Mouse (Mus musculus) urinary bladder, adult 2 months (tissue): ENCODE data around the gene Ski. TPM values are rescaled to one million over a fixed set of nuclear protein-coding genes. Genes with fewer than 3 reads are reported as not detected.
A peak's percentile ranks its signal among the peaks of the same experiment; 100 is the strongest.

Source experiments
- DNase-seq: peaks from one replicate; pipeline ENCODE4 v3.0.0; 2022; ENCODE audit warnings: low spot score
- polyA plus RNA-seq: library from polyadenylated mRNA; depleted of rRNA; stranded (reverse); fragments of >200 nt; gene quantifications from 2 replicates; pipeline ENCODE4 v1.2.3, GENCODE M21; 2012

Gene Ski
- polyA plus RNA-seq, 1 experiment, result 43.6 TPM

- DNase-seq, result peak; percentile 23
These were observed 12.2 kb upstream of the Ski start for GRCm38 (mm10) chr4:155234371-155235310.

DNA sequence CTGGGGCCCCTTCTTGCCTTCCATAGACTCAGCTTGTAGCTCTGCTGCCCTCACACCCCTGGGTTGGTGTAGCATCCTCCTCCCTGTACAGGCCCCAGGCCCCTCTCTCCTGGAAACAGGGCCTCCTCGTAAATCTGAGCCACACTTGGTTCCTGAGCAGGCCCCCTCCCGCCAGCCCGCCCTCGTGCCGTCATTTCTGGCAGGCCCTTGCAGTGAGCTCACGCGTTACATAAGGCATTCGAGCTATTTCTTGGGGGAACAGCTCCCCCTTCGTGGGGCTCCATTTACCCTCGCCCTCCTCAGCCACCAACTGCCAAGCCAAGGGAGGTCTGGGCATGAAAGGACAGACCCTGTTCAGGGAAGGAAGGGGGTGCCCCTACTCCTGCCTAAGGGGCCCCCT is 11.5 kb upstream of the Ski start:
- DNase-seq, result no peak

GRCm38 (mm10) chr4:155228461-155228860 is 6.1 kb upstream of the Ski start:
- DNase-seq, result no peak

DNA sequence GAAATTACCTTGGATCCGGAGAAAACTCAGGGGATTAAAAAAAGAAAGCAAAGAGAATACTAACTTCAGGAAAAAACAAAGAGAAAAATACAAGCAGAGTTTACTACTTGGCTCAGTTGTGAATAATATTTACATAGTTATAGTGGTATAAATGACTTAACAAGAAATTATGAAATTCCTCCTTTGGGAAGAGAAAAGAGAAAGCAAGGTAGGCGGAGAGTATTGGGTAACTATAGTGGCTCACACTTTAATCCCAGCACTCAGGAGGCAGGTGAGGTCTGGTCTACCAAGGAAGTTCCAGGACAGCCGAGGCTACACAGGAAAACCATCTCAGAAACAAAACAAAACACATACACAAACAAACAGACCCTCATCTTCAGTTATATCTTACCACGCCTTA is 5.6 kb upstream of the Ski start:
- DNase-seq, result no peak

DNA sequence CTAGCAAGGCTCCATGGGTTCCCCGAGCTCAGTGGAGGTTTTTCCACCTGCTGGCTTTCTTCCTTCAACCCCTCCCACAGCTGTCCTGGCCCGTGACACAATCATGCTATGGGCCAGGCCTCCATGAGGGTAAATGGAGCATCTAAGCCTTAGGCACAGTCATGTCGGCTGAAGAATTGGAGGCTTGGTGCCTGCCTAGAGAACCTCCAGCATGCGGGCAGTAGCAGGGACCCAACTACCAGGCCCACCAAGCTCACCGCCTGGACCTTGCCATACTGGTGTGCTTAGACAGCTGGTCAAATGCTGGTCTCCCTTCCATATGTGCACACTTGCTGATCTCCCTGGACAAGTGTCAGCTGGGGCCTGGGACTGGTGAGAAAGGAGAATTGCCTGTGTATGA is 3.5 kb upstream of the Ski start:
- DNase-seq, result no peak

- DNase-seq, result no peak
These were observed 1.5 kb upstream of the Ski start for GRCm38 (mm10) chr4:155223594-155224528.

DNA sequence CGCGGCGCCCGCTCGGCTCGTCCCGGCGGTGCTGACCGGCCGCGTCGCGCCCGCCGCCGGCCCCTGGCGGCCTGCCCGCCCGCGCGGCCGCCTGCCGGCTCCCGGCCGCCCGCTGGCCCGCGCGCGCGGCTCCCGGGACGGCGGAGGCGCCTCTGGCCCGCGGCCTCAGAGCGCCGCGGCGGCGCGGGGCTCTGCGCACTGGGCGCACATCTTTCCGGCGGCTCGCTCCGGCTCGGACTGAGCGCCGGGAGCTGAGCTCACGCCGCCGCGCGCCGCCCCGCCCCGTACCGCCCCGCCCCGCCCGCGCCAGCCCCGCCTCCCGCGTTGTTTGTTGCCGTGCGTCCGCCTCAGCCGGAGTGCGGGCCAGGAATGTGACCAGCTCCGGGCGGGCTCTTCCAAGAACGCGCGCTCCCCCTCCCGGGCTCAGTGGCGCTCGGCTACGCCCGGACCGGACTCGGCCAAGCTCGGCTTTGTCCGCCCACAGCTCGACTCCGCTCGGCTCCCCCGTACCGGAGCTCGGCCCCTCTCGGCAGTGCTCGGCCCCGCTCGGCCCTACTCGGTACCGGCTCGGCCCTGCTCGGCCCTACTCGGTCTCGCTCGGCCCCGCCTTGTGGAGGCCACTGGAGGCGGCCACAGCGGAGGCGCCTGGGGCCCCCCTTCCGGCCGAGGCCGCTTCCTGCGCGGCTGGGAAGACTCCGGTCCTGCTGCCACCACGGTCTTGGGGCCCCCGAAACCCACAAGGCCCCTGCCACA is 625 bp upstream of the Ski start:
- peak; percentile 100 for DNase-seq

DNA sequence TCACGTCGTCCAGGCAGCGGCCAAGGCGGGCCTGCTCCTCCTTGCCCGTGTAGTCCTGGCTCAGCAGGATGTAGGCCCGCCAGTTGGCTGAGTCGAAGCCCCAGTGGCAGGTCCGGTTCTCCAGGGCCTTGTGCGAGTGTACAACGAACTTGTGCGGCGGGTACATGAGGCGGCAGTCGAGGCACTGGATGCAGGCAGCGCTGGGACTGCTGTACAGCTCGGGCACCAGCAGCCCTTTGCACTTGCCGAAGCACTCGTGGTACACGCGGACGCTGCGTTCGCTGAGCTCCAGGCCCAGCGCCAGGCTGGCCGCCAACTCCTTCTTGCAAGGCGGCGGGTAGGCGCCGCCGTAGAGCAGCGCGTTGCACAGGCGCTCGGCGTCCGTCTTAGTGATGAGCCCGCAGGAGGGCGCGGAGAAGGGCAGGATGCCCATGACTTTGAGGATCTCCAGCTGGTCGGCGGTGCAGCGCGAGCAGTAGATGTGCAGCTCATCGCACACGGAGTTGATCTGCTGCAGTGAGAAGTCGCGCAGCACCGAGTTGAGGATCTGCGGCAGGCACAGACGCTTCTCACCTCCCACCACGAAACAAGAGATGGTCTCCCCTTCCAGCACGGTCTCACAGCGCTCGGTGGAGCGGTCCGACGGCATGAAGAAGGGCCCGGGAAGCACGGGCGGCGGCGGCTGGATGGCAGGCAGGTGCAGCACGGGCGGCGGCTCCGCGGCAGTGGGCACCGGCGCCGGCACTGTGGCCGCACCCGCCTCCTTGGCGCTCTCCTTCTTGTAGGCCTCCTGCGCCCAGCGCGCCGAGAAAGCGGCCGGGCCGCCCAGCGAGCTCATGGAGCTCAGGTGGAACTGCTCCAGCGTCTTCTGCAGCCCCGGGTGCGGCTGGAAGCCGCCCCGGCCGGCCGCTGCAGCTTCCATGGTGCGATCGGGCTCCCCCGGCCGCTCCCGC is 517 bp downstream of the Ski start:
- peak; percentile 68 for DNase-seq

- DNase-seq, result no peak
These were observed 1.3 kb downstream of the Ski start for GRCm38 (mm10) chr4:155221106-155221505.

- no peak for DNase-seq
These were observed 1.9 kb downstream of the Ski start for GRCm38 (mm10) chr4:155220213-155221100.

- DNase-seq, result no peak
These were observed 2.9 kb downstream of the Ski start for GRCm38 (mm10) chr4:155219271-155220212.

DNA sequence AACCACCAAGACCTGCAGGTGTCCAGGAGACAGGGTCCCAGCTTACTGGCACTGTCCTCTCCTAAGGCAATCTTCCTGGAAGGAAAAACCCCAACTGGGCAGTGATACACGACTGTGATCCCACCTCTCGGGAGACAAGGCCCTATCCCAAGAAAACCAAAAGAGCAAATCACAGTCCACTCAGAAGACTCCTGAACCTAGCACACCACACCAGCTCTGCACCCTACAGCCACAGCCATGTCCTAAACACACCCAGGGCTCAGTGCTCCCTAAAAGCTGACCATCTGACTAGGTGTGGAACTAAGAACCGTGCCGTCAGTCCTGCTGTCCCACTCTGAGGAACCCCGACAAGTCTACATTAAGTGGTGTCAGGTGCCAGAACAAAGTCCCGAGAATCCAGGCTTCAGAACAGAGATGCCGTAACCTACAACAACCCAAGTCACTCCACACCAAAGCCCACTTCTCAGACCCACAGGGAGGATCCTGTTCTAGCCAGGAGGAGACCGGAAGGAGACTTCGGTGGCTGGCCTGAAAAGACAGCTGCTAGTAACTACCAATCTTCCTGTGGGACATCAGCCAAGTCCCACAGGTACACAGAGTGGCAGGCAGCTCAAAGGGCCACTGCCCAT is 4.2 kb downstream of the Ski start:
- no peak for DNase-seq

- DNase-seq, result no peak
These were observed 4.9 kb downstream of the Ski start for GRCm38 (mm10) chr4:155217241-155218103.

GRCm38 (mm10) chr4:155215773-155216630 is 6.4 kb downstream of the Ski start:
- no peak for DNase-seq

DNA sequence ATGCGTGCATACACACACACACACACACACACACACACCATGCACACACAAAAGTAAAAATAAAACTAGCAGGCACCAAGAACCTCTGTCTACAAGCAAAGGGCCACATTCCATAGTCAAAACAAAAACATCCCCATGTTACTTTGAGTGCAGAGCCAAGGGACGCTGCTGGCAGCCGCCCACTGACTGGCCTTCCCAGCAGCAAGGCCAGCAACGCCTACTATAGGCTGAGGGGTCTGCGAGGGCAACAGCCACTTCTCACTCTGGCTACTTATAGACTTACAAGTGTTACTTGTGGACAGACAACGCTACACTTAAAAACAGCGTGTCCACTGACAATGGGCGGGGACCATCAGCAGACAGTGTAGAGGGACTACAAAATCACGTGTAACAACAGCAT is 7.2 kb downstream of the Ski start:
- no peak for DNase-seq

GRCm38 (mm10) chr4:155214793-155215192 is 7.6 kb downstream of the Ski start:
- DNase-seq, result no peak
